Mouse (Mus musculus) urinary bladder, postnatal 36 days (tissue): Measurements from ENCODE around the gene Zfp282.
"Not testable (repeated sequence)": the region's sequence is repeated elsewhere in the genome, so short reads cannot be mapped to it uniquely, and the experiment has no call there.

Source experiments
- DNase-seq, 2 experiments: peaks; one replicate each; pipeline ENCODE4 v3.0.0; 2022; ENCODE audit warnings: low spot score in 2 of 2, mixed read lengths in 1 of 2

Zfp282 gene

DNA sequence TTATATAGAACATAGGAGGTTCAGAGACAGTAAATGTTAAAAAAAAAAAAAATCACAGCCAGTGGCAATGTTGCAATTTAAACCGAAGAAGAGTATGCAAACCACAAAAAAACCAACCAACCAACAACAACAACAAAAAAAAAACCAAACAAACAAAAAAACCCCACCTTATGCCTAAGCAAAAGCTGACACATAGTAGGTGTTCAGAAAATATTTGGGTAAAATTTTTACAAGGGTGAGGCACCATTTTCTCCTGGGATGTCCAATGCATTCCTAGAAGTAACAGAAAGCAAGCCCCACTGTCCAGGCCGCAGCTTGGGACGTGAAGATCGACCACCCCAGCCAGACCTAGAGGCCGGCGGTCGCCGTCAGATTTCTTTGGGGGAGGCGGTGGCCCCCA is at the start of gene Zfp282:
Gene Zfp282 (plus strand): TSS at position 147 of the 400 bp plus-strand sequence.
- no peak for DNase-seq

DNA sequence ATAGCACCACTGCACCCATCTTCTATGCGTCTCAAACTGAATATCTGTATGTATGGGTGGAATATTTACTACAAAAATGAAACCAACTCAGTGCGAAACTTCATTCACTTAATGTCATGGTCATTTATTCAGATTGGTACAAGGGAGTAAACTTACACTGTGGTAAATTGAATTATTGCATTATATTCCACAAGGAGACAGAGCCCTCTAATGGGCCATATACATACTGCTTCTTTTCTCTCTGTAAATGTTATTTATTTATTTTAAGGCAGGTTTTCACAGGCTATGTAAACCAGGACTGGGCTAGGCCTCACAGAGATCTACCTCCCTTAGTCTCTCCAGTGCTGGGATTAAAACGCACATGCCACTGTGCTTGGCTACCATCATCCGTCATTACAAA is 49.5 kb upstream of the Zfp282 start:
- DNase-seq: no peak

DNA sequence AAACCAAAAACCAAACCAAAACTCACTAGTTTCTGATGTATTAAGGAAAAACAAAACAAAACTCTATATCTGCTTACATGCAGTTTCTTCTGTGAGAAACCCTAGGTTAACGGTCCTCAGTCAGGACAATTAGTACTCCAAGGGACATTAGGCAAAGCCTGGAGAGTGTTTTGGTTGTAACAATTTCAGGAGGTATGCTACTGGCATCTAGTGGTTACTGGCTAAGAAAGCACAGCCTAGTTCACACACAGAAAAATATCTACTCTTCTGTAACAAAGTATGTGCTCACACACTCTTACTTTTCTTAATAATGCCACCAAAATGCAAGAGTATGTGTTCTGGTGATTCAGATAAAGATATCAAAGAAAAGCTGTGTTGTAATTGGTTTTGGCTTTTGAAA is 48.1 kb upstream of the Zfp282 start:
- no peak for DNase-seq

DNA sequence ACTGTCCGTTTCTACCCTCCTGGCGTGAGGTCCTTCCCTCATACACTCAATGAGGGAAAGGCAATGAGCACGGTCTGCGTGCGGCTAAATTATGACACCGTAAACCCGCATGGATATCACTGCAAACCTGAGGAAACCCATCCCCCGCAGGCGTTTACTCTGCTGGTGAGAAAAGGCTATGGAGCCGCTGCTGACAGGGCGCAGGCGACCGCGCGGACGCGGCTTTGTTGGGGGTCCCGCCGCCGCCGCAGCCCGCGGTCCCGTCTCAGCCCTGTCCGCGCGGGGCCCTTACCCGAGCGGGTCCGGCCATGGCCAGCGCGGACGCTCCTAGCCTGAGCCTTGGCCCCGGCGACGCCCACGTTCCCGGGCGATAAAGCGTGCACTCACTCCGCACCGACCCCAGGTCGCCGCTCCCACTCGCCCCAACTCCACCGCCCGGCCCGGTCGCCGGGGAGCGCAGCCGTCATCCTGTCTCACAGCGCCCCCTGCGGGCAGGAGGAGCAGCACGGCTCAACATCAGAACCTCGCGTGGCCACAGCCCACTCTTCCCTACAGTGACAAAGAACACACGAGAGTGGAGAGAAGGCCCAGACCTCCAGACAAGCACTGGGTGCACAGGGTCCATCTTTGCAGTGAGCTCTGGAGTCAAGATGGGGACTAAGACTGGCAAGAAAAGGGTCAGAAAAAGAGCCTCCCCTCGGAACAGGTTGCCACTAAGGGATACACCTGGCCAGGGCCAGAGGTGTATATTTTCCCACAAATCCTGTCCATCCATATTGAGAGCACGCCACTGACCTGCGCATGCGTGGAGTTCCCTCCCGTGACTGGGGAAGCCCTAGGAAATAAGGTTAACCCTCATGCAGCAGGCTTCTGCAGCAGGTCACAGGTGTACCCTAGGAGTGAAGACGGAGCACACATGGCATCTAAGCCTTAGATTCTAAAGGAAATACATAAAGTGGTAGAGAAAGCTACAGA is 46.6 kb upstream of the Zfp282 start, which contains the start of gene Zfp786:
Gene Zfp786 (minus strand): TSS at position 764 of the 975 bp plus-strand sequence.
- peak; percentile 84 to 90 for DNase-seq

DNA sequence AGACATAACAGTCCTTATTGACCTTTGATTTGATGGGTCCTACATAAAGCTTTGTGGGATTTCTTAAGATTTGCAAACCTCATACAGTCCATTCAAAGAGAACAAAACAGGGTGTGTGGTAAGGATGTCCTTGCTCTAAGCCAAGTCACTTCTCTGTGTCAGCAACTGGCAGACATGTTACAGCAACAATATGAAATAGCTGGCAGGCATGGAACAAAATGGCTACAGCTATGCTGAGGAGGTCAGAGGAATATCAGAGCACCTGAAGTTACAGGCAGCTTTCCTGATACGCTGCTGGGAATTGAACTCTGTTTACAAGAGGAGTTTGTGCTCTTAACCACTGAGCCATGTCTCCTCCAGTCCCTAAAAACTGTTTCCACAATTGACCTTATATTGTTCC is 44.8 kb upstream of the Zfp282 start:
- DNase-seq: no peak

DNA sequence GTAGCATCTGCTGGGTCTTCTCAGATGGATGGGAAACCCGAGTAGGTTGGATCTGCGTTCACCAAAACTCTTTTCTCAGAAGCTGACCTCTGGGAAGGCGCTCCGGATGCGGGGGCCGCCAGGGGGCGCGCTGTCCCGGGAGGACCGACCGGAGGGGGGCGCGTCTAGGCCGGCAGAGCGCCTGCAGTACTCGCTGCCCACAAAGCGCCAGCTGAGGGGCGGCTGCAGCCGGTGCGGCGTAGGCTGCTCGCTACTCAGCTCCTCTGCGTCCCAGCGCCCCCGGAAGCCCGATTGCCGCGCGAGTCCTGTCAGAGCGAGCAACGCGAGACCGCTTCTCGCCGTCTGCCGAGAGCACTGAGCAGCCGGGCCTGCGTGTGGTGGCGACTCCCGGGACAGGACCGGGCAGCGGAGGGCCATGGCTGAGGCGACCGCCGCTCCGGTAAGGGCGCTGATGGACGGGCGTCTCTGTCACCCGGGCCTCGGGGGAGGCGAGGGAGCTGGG is 41.5 kb upstream of the Zfp282 start, which contains the start of gene Zfp398:
Gene Zfp398 (plus strand): TSS at position 180 of the 502 bp plus-strand sequence.
- DNase-seq: peak; percentile 95 to 96

DNA sequence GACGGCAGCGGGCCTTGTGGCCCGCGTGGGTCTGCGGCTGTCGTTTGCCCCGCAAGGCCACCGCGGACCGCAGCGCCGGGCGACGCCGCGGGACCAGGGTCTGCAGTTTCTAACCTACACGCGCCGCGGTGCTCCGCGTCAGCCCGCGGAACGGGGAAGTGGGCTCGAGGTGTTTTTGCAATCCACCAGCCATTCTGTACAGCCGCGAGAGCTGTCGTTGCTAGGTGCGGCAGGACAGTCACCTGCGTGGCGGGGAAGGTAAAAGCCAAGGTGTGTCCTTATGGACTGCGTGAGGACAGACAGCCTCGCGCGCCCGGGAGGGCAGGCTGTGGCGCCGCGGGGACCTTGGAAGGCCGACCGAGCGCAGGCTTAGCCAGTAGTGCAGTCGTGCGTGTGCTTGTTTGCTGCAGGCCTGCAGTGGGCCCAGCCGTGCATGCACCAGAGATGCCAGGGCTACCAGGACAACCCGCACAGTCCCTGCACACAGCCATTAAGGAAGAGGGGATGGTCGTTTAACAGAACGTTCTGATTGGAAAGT is 41.0 kb upstream of the Zfp282 start:
- peak in 1 of 2 experiments; percentile 31 for DNase-seq

DNA sequence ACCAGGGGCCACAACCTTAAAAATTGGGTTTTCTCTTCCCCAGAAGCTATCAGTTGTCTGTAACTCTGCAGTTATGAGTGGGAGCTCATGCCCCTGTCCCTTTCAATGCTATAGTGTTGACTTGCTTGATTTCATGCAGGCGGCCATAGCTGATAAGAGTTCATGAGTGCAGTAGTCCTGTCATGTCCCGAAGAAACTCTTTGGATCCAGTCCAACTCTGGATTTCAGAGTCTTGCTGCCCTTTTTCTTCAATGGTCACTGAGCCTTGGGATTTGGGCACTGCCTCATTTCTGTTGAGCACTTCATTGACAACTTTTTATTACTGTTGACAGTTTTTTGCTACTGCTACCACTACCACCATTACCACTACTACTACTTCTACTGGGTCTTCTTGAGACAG is 39.4 kb upstream of the Zfp282 start:
- no peak for DNase-seq

DNA sequence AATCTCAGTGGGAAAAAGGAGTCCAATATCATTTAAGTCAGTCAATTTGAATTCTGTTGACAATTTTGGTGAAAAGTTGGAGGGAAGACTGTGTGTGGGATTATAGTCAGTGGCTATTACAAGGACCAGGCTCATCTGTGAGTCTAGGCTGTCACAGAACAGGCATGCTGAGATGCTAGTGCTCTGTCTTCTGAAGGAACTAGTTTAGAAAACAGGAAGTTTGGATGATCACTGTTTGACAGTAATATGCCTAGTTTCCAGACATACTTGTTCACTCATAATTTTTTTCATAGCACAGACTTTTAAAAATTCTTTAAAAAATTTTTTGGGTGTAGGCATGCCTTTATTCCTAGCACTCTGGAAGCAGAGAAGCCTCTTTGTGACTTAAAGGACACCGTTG is 35.9 kb upstream of the Zfp282 start:
- no peak for DNase-seq

DNA sequence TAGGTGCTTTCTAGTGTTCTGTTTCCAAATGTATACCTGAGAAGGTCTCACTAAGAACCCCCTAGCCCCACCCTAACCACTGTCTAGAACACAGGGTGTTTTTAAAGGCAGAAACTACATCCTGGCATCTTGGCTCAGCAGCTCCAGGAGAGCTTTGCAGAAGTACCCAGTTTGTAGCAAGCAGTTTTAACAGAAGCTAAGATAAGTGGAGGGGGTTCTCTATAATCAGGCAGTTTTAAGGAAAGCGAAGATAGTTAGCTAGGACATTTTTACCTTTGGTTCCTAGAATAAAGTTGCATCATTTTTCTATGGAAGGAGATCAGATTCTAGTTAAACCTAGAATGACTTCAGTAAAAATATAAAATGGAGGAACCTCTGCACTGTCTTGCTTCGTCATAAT is 35.2 kb upstream of the Zfp282 start:
- DNase-seq: no peak

DNA sequence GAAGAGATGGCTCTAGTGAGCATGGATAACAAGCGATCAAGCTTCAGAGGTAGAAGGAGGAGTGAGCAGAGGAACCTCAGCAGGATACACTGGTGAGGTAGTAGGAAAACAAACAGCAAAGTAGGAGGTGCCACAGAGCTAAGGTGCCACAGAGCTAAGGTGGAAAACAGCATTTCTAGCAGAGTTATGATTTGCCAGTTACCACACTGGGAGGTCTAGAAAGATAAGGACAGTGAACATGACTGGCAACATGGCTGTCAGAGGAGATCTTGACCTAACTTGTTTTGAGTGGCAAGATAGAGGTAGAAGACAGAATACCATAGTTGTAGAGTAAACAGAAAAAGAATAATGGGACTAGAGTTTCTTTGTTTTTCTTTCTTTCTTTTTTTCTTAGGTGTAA is 34.7 kb upstream of the Zfp282 start:
- no peak for DNase-seq

DNA sequence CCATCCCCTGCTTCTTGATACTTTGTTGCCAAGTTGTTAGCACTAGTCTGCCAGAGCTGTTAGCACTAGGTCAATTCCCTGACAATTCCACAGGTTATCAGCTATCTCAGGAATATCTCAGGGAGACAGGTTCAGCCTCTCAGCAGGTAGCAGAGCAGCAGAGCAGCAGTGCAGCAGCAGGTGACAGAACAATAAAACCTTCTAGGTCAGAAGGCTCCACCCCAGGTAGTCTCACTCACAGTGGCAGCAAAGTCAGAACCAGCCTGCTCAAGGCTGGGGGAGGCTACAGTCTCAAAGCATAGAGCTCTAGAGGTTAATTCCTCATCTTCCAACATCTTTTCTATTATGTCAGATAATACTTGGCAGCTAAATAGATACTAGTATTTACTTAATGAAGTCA is 31.2 kb upstream of the Zfp282 start:
- DNase-seq: no peak

DNA sequence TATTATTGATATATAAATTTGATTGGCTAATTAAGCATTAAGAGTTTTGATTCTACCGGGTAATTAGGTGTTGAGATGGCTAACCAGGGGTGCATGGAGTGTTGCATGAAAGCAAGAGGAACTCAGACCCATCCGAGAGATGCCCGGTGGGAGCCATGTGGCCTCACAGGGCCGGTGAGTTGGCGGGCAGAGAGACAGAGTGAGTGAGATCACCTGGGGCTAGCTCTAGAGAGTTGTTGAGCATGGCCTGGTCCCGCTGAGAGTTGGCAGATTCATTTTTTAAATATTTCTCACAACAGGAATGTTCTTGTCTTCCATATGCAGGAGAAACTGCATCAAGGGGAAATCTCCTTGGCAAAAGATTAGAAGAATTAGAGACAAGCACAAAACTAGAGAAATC is 19.8 kb upstream of the Zfp282 start:
- DNase-seq: no peak

DNA sequence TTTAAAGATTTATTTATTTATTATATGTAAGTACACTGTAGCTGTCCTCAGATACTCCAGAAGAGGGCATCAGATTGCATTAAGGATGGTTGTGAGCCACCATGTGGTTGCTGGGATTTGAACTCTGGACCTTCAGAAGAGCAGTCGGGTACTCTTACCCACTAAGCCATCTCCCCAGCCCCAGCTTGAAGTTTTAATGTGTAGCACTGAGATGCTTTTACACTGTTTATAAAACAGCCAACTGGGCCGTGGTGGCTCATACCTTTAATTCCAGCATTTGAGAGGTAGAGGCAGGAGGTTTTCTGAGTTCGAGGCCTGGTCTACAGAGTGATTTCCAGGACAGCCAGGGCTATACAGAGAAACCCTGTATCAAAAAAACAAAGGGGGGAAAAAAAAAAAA is 19.3 kb upstream of the Zfp282 start:
- DNase-seq: not testable (repeated sequence)

DNA sequence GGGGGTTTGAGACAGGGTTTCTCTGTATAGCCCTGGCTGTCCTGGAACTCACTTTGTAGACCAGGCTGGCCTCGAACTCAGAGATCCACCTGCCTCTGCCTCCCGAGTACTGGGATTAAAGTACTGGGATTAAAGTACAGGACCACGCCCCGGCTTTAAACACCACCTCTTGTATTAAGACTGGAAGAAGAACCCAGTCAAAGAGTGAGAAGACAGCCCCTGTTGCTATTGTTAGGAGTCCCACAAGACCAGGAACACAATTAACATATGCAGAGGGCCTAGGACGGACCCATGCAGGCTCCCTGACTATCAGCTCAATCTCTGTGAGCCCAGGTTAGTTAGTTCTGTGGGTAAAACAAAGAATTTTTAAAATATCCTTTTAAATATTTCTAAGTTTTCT is 4.7 kb upstream of the Zfp282 start:
- no peak for DNase-seq

DNA sequence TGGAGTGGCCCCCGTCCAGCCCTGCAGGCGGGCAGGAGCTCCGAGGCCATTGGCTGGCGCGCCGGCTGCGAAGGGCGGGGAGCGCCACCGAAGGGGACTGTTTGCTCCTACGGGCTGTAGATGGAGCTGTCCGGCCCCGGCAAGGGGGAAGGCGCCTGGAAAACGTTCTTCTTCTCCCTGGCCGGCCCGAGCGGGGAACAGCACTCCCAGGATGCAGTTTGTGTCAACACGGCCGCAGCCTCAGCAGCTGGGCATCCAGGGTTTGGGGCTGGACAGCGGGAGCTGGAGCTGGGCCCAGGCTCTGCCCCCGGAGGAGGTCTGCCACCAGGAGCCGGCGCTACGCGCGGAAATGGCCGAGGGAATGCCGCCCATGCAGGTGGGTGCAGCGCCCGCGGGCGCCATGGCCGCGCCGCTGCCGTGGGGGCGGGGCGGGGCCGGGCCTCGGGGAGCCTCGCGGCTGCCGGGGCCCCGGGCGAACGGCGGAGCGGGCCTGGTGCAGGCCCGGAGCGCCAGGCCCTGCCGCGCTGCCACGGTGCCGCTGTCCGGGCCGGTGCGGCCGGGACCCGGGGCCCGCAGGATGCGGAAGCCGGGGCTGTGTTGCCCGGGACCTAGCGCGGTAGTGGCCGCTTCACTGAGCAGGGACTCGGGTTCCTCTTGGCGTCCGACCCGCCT is 593 bp downstream of the Zfp282 start:
- DNase-seq: peak; percentile 87 to 92

DNA sequence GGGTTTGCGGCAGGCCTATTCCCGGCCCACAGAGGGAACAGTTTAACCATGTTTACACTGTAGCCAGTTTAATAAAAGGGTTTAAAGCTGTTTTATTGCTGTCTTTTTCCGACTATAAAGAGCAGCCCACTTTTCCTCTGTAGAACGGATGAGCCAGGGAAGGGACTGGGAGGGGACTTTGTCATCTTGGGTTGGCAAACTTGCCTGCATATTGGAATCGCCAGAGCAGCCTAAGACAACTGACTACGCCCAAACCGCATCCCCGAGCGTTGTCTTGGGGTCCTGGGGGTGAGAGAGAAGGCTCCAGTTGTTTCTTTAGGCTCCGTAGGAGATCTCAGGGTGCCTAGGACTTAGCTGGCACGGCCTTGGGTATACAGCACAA is 1.1 kb downstream of the Zfp282 start:
- DNase-seq: peak in 1 of 2 experiments; percentile 5

DNA sequence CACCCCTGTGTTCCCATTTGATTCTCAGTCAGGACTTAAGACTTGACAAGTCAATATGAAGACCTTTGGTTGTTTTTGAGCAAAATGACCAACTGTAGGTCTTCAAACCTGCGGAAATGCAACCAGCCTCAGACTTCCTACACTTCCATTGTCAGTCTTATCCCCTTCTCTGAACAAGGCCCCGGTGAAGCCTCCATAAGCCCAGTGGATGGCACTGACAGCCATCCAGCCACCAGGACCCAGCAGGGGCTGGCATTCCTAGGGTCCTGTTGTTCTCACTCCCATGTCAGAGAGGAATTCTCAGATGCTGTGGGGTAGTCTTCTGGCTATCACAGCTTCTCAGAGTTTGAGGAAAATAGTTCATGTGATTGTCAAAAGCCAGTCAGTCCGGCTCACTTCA is 1.6 kb downstream of the Zfp282 start:
- no peak for DNase-seq

DNA sequence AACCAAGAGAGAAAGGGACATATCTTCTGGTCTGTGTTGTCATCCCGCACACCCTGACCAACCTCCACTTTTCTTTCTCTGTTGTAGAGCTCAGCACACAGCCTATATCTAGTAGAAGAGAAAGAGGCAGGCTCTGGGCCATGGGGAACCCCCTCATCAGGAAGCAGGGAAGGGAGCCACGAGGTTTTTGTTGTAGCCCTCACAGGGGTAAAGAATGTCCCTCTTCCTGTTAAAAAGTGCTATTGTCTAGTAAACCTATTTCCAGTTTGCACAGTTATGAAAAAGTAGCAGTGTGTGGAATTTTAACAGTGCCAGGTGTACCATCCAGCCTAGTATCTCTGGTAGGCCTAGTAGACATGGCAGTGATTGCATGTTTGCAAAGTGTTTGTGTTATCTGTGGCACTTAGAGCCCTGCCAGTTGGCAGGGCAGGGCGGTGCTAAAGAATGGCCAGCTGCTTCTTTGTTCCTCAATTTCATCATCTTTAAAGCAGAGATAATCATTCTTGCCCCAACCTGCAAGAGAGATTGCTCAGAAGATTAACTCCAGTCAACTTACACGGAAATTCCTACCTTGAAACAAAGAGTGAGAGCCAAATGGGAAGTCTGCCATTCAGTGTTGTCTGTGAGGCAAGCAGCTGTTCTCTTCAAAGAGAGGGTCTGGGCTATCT is 2.2 kb downstream of the Zfp282 start:
- DNase-seq: peak; percentile 27 to 57

DNA sequence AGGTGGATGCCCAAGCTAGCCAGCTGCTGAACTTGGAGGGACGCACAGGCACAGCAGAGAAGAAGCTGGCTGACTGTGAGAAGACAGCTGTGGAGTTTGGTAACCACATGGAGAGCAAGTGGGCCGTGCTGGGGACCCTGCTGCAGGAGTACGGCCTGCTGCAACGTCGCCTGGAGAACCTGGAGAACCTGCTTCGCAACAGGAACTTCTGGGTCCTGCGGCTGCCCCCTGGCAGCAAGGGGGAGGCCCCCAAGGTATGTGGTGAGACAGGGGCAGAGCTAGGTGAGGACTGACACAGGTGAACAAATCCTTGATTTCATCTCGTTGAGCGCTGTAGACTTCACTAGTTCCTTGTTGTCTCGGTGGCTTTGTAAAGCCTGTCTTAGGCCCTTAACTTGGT is 3.2 kb downstream of the Zfp282 start:
- DNase-seq: peak; percentile 46 to 68

DNA sequence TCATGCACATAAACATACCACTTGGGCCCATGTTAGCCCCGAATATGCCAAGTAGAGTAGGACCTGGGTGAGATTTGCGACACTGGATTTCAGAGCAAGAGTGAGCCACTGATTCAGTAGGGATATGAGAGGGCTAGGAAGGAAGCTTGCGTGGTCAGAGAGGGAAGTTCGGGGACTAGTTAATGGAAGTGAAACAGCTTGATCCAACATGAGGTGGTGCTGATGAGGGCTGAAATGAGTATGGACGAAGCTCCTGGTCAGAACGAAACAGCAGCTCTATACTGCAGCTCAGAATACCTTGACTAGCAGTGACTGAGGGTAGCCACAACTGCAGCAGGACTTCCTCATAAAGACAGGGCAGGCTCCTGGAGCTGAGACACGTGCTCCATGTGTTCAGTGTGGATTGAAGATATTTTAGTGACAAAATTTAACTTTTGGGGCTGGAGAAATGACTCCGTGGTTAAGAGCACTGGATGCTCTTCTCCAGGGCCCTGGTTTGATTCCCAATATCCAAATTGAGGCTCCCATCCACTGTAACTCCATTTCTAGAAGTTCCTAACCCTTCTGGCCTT is 11.9 kb downstream of the Zfp282 start:
- DNase-seq: no peak
